Mouse (Mus musculus): ENCODE results near the gene Trit1. TPM values are rescaled to one million over a fixed set of nuclear protein-coding genes. Genes with fewer than 3 reads are reported as not detected.

The Trit1 gene
- polyA plus RNA-seq (2012; rRNA removed) (13.7 and 15.0 TPM in 2 replicates), polyA plus RNA-seq (2014; fragmentation: Nextera tagmentation; extraction: Ambion mirVana) (18.9 and 20.1 TPM in 2 replicates)

- WGBS: under 1% methylated on average over 34 of the region's 34 CpGs
Measured at GRCm38 (mm10) chr4:123016451-123016957, at the start of gene Trit1. TSS of gene Trit1 (plus strand) at chr4:123016597.

GRCm38 (mm10) chr4:122968106-122968505 is 48.3 kb upstream of the Trit1 start:
- DNase-seq (ENCODE audit: low spot score) (no peak), ATAC-seq (ENCODE audit: low FRiP score, low read depth) (no peak)
- H3K9me3 ChIP-seq (ENCODE audit: control insufficient read depth, low read length): no peaks in the 10 kb centered on the region
- H3K4me2 ChIP-seq (replicated peaks; ENCODE audit: low read depth, low read length, severe bottlenecking): no peak overlapping the region
- no peak overlapping the region for H3K27ac ChIP-seq (replicated peaks; ENCODE audit: low read depth, low read length)
- no peak for TF ChIP-seq POLR2A (IDR thresholded peaks at IDR 0.05; ENCODE audit: borderline replicate concordance, extremely low read depth, insufficient read depth, insufficient read length)
- no peaks in the 10 kb centered on the region for H3K36me3 ChIP-seq (ENCODE audit: control insufficient read depth, insufficient read depth, low read length)
- no peaks in the 10 kb centered on the region for H3K27me3 ChIP-seq (ENCODE audit: control insufficient read depth, insufficient read depth, low read length)
- no peak overlapping the region for H3K9ac ChIP-seq (ENCODE audit: low read depth, low read length, severe bottlenecking)
- H3K4me3 ChIP-seq (replicated peaks; ENCODE audit: low read length): no peak overlapping the region
- no peaks in the 10 kb centered on the region for H3K4me1 ChIP-seq (ENCODE audit: control insufficient read depth, insufficient read depth, low read length)
- 70% methylated on average over 4 of the region's 4 CpGs for WGBS

More at GRCm38 (mm10) chr4:123016451-123016957, at the start of gene Trit1:
- DNase-seq (ENCODE audit: low spot score) (peak; percentile 94), ATAC-seq (ENCODE audit: low FRiP score, low read depth) (peak; percentile 97)
- peaks cover 10% of the 10 kb centered on the region; the same call in 1 of the 2 replicates for H3K4me1 ChIP-seq (ENCODE audit: control insufficient read depth, insufficient read depth, low read length)
- H3K9me3 ChIP-seq (ENCODE audit: control insufficient read depth, low read length): no peaks in the 10 kb centered on the region
- peak; percentile 92; the same call in 1 of the 2 replicates for TF ChIP-seq POLR2A (IDR thresholded peaks at IDR 0.05; ENCODE audit: borderline replicate concordance, extremely low read depth, insufficient read depth, insufficient read length)
- H3K36me3 ChIP-seq (ENCODE audit: control insufficient read depth, insufficient read depth, low read length): no peaks in the 10 kb centered on the region
- peak within 1 kb of the TSS; percentile 91 for H3K9ac ChIP-seq (ENCODE audit: low read depth, low read length, severe bottlenecking)
- H3K4me3 ChIP-seq (replicated peaks; ENCODE audit: low read length): peak within 1 kb of the TSS; percentile 94
- peak within 1 kb of the TSS; percentile 83 for H3K27ac ChIP-seq (replicated peaks; ENCODE audit: low read depth, low read length)
- H3K27me3 ChIP-seq (ENCODE audit: control insufficient read depth, insufficient read depth, low read length): no peaks in the 10 kb centered on the region
- peak within 1 kb of the TSS; percentile 69 for H3K4me2 ChIP-seq (replicated peaks; ENCODE audit: low read depth, low read length, severe bottlenecking)

- DNase-seq (ENCODE audit: low spot score): no peak
- H3K9ac ChIP-seq (ENCODE audit: low read depth, low read length, severe bottlenecking): no peak overlapping the region
- no peaks in the 10 kb centered on the region for H3K9me3 ChIP-seq (ENCODE audit: control insufficient read depth, low read length)
- H3K4me1 ChIP-seq (ENCODE audit: control insufficient read depth, insufficient read depth, low read length): no peaks in the 10 kb centered on the region
- H3K27me3 ChIP-seq (ENCODE audit: control insufficient read depth, insufficient read depth, low read length): no peaks in the 10 kb centered on the region
- no peak for ATAC-seq (ENCODE audit: low FRiP score, low read depth)
- H3K36me3 ChIP-seq (ENCODE audit: control insufficient read depth, insufficient read depth, low read length): no peaks in the 10 kb centered on the region
- H3K4me2 ChIP-seq (replicated peaks; ENCODE audit: low read depth, low read length, severe bottlenecking): no peak overlapping the region
- no peak overlapping the region for H3K4me3 ChIP-seq (replicated peaks; ENCODE audit: low read length)
- no peak for TF ChIP-seq POLR2A (IDR thresholded peaks at IDR 0.05; ENCODE audit: borderline replicate concordance, extremely low read depth, insufficient read depth, insufficient read length)
- no peak overlapping the region for H3K27ac ChIP-seq (replicated peaks; ENCODE audit: low read depth, low read length)
- 91% methylated on average over 4 of the region's 4 CpGs for WGBS
Measured at GRCm38 (mm10) chr4:122971191-122971590, 45.2 kb upstream of the Trit1 start.

- Histone ChIP-seq H3K4me2 (replicated peaks; ENCODE audit: low read depth, low read length, severe bottlenecking) (no peak overlapping the region), H3K27me3 (ENCODE audit: control insufficient read depth, insufficient read depth, low read length) (no peaks in the 10 kb centered on the region), H3K27ac (replicated peaks; ENCODE audit: low read depth, low read length) (no peak overlapping the region), H3K9me3 (ENCODE audit: control insufficient read depth, low read length) (no peaks in the 10 kb centered on the region), H3K4me3 (replicated peaks; ENCODE audit: low read length) (no peak overlapping the region), H3K9ac (ENCODE audit: low read depth, low read length, severe bottlenecking) (no peak overlapping the region), H3K4me1 (ENCODE audit: control insufficient read depth, insufficient read depth, low read length) (no peaks in the 10 kb centered on the region), H3K36me3 (ENCODE audit: control insufficient read depth, insufficient read depth, low read length) (no peaks in the 10 kb centered on the region)
- WGBS: 79% methylated on average over 4 of the region's 4 CpGs
- DNase-seq (ENCODE audit: low spot score) (no peak), ATAC-seq (ENCODE audit: low FRiP score, low read depth) (no peak)
- TF ChIP-seq POLR2A (IDR thresholded peaks at IDR 0.05; ENCODE audit: borderline replicate concordance, extremely low read depth, insufficient read depth, insufficient read length): no peak
Measured at GRCm38 (mm10) chr4:122971646-122972045, 44.8 kb upstream of the Trit1 start.

GRCm38 (mm10) chr4:122972056-122972455 is 44.3 kb upstream of the Trit1 start:
- H3K4me2 ChIP-seq (replicated peaks; ENCODE audit: low read depth, low read length, severe bottlenecking): no peak overlapping the region
- no peaks in the 10 kb centered on the region for H3K27me3 ChIP-seq (ENCODE audit: control insufficient read depth, insufficient read depth, low read length)
- WGBS: 66% methylated on average over 8 of the region's 8 CpGs
- DNase-seq (ENCODE audit: low spot score): no peak
- no peaks in the 10 kb centered on the region for H3K4me1 ChIP-seq (ENCODE audit: control insufficient read depth, insufficient read depth, low read length)
- TF ChIP-seq POLR2A (IDR thresholded peaks at IDR 0.05; ENCODE audit: borderline replicate concordance, extremely low read depth, insufficient read depth, insufficient read length): no peak
- no peak overlapping the region for H3K4me3 ChIP-seq (replicated peaks; ENCODE audit: low read length)
- no peak overlapping the region for H3K27ac ChIP-seq (replicated peaks; ENCODE audit: low read depth, low read length)
- H3K9ac ChIP-seq (ENCODE audit: low read depth, low read length, severe bottlenecking): no peak overlapping the region
- H3K9me3 ChIP-seq (ENCODE audit: control insufficient read depth, low read length): no peaks in the 10 kb centered on the region
- no peak for ATAC-seq (ENCODE audit: low FRiP score, low read depth)
- H3K36me3 ChIP-seq (ENCODE audit: control insufficient read depth, insufficient read depth, low read length): no peaks in the 10 kb centered on the region
